Mouse (Mus musculus) right cerebral cortex, adult 18-20 months (tissue): ENCODE measurements around the gene Rhox7a.
"Not testable (repeated sequence)": the region's sequence is repeated elsewhere in the genome, so short reads cannot be mapped to it uniquely, and the experiment has no call there.

ENCODE experiments used
- DNase-seq: peaks from one replicate; pipeline ENCODE4 v3.0.0; 2022; ENCODE audit warnings: mixed read lengths

Rhox7a gene

GRCm38 (mm10) chrX:37831386-37831785, at the start of gene Rhox7a:
Gene Rhox7a, plus strand, starts transcription at chrX:37831686.
- not testable (repeated sequence) for DNase-seq

DNA sequence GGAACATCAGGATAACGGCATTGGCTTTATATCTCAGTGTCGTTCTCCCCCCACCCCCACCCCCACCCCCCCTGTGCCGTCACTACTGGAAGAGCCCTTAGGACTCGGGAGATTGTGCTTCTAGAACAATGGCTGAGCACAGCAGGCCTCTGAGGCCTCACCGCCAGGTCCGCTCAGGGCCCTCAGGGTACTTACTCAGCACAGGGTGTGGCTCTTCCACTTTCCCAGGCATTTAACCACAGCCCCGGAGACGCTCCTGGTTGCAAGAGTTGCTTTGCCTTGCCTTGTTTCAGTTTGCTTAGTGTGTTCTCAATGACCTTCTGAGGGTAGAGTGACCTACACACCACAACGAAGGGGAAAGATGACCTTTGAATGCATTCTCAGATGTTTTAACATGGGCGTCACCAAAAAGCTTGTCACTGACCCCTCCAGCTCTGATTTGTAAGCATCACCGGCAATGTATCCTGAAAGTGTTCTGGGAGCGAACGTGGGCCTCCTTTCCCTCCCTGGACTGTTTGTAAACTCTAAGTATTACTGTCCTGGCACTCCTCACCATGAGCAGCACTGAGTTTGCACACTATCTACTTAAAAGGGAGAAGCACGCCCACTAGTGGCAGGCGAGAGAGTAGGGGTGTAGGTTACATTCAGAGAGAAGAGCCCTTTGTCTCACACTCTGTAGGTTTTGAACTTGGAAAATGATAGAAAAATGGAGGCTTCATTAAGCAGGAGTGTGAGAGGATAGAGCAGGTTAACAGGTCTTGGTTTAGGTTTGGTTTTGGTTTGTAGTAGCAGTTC, 24.0 kb upstream of the Rhox7a start:
- DNase-seq = no peak

DNA sequence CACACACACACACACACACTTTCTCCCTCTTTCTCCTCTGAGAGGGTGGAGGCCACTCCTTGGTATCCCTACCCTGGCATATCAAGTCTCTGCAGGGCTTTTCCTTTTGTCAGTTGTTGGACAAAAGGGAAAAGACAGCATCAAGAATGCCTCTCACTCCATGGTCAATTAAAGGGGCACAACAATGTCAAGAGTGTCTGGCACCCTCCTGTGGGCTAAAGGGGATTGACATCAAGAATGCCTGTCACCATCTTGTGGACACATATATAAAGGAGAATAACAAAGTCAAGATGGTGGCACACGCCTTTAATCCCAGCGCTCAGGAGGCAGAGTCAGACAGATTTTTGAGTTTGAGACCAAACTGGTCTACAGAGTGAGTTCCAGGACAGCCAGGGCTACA, 22.1 kb upstream of the Rhox7a start:
- DNase-seq = no peak

DNA sequence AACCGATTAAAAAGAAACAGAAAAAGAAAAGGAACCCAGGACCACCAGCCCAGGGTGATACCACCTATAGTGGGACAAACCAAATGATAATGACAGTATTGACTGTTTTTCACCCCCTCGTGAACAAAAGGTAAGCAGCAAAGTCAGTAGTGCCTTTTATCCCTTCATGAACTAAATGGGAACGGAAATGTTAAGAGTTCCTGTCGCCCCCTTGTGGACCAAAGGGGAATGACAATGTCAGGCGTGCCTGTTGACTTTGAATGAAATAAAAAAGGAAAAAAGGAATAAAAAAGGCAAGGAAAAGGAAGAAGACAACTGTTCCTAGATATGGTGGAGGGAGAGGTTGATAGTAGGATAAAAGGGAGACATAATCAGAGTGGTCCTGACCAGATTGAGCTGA, 20.3 kb upstream of the Rhox7a start:
- DNase-seq = no peak

- DNase-seq = no peak
Observed at GRCm38 (mm10) chrX:37815665-37816064, 15.8 kb upstream of the Rhox7a start.

DNA sequence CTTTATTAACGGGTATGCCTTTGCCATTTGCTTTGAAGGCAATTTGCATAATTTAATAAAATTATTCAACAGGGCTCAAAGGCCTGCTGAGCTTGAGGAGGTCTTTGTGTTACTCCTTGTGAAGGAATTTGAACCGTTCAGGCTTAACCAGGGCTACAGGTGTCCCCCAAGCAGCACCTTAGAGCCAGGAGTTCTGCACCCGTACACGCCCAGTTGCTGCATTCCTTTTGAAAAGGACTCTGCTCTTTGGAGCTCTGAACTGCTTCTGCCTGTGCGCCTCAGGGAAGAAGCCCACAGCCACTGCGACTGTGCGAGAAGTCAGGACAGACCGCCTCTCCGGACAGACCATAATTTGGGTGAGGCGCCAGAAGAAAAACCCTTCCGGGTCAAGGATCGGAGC, 4.9 kb upstream of the Rhox7a start, which contains the start of gene Rhox6:
TSS of gene Rhox6 (plus strand) at position 301 of the 400 bp plus-strand sequence.
- DNase-seq = not testable (repeated sequence)

DNA sequence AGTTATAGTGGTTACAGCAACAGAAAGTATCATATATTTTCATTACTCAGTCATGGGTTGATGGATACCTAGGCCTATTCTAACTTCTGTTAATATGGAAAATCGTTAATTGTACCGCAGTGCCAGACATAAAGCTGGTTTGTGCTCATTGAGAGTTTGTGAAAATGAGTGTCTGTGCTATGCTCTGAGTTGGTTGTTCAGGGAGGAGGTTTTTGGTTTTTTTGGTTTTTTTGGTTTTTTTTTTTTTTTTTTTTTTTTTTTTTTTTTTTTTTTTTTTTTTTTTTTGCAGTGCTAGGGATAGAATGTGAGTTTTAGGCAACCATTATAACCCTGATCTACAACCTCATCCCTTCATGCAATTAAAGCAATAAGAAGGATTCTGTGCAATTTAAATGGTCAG, 40.2 kb downstream of the Rhox7a start:
- DNase-seq = no peak

DNA sequence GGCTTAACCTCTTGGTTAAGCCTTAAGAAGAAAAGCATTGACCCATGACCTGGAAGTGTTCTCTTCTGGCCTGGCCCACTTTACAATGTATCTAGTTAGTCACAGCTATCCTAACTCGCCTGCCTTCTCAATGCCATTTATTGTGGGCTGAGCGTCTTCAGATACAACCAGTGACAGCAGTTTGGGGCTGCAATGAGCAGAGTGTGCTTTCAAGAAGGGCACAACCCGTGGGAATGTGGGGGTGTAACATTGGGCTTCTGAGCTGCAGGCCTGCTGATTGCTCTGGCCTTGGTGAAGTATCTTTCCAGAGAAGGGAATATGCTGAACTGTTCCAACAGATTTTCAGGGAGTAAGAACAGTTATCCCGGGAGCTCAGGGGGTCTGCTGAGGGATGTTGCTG, 47.4 kb downstream of the Rhox7a start, which contains the start of gene Rhox8:
TSS of gene Rhox8 (minus strand) at position 101 of the 400 bp plus-strand sequence.
- no peak for DNase-seq
